Mouse (Mus musculus) kidney, postnatal 10 days (tissue): ENCODE measurements around the gene Syngr3.

Experiments
- DNase-seq: peaks from one replicate; pipeline ENCODE4 v3.0.0; 2021; ENCODE audit warnings: mixed read lengths

The Syngr3 gene

GRCm38 (mm10) chr17:24644030-24644715, 45.6 kb downstream of the Syngr3 start:
- DNase-seq = peak; percentile 75

- DNase-seq = peak; percentile 32
Observed at GRCm38 (mm10) chr17:24642791-24643343, 46.9 kb downstream of the Syngr3 start.

DNA sequence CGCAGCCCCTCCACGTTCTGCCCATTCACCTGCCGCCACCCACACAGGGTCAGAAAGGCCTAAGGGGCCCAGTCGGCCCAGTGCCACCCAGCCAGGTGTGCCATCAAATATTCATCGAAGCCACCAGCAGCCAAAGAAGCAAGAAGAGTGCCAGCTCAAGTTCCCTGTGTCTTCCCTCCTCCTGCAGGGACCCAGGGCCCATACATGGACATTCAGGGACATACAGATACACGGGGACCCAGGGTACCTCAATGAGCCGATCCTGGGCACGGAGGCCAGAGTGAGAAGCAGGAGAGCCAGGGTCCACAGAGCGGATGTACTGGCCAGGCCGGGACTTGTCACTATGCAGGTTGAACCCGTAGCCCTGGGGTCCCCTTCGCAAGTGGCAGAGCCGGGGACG, 47.8 kb downstream of the Syngr3 start:
- DNase-seq = no peak

DNA sequence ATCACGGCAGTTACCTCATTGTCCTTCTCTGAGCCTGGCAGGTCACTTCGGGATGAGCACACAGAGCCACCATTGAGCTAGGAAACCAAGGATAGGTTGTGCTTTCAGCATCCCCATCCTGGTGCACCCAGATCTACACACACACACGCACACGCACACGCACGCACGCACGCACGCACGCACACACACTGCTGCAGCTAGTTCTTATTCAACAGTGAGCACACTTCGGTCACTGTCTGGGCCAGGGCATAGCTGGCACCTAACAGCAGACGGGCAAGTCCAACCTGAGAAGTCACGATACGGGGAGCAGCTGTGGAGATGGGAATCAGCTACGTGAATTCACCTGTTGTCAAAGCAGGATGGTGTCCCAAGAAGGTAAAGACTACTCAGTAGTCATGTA, 49.2 kb downstream of the Syngr3 start:
- no peak for DNase-seq

GRCm38 (mm10) chr17:24640119-24640518, 49.6 kb downstream of the Syngr3 start:
- DNase-seq = peak; percentile 24

DNA sequence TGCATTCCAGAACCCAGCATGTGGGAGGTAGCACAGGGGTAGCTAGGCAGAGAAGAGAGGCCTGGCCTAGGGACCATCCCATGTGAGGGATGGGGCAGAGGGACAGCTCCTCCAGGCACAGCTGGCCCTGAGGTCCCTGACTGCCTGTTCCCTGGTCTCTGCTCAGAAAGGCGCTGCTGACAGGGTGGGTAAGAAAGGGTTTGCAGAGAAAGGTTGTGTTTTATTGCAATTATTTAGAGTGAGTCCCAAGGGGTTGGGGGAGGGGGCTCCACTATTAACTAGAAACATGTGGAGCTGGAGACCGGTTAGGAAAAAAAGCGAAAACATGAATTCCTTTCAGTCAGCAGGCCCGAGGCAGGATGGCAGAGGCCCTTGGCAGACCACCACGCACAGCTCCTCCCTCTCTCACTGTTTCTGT, 50.2 kb downstream of the Syngr3 start:
- peak; percentile 59 for DNase-seq

DNA sequence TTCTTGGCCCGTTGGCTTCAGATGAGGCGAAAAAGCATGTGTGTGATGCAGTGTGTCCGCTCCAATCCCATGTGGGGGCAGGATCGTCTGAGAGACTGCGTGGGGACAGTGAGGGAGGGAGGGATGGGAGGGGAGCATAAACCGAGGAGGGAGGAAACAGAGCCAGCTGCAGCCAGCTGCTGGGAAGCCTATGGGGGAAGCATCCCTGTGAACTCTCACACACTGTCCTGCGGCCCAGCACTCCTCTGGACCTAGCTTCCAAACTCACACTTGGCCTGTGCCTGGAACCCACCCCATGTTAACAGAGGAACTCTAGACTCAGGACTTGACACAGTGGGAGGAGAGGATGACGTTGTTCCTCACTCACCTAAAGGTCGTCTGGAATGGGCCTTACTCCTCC, 50.9 kb downstream of the Syngr3 start:
- peak; percentile 95 for DNase-seq

DNA sequence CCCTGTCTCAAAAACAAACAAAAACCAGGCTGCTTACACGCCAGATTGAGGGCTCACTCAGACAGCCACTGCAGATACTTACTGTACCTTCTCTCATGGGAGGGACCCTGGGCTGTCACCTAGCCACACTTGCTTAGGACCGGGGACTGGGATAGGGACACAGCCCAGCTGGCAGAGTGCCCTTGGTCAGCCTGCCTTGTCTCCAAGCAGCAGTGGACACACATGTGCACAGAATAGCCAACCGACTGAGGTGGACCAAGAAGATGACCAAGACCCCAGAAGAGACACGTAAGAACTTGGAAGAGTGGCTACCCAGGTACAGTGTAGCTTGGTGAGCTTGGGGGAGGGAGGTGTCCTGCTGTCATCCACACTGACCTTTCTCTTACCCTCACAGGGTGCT, 51.5 kb downstream of the Syngr3 start:
- peak; percentile 65 for DNase-seq

DNA sequence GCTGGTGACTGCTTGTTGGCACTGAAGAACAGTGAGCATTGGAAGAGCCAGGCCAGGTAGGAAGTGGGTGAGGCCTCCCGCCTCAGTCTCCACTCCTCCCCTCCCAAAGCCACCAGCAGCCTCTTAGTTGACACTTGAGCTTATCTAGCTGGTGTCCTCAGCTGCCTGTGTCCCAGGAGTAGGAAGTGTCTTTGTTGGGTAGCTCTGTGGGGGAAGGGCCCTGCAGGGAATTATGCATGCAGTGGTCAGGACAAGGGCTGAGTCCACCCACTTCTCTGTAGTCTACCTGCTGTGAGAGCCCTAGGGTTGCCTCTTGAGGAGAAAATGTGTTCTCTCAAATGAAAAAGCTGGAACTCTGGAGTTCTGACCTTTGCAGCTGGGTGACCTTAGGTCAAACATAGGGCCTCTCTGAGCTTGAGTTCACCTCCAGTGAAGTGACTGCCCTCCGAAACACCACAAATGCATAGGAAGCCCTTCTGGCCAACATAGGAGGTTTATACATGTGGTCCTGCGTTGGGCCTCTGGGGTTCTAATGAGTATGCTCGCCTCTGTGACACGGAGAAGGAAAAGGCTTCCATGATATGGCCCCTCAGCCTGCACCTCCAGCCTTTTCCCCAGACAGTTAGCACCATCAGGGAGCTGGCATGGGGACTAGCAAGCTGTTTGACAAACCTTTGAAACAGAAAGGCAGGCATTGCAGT, 52.8 kb downstream of the Syngr3 start:
- peak; percentile 32 for DNase-seq

DNA sequence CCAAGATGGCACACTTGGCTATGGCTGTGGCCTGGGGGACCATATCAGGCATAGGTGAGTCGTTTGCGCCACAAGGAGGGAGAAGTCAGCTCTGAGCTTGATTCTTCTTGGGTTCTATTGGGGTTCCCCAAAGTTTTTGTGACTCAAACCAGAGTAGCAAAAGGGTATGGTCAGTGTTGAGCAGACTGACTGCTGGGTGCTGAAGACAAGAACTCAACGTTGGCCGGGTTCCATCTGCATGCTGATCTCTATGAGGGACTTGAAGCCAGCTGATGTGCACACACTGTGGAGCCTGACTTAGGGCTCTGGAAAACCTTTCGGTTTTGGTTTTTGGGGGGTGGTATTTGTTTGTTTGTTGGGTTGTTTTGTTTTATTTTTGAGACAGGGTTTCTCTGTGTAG, 54.1 kb downstream of the Syngr3 start:
- DNase-seq = peak; percentile 50
